Mouse (Mus musculus): Measurements from ENCODE around the gene Ntsr1. TPM values are rescaled to one million over a fixed set of nuclear protein-coding genes. Genes with fewer than 3 reads are reported as not detected.
A peak's percentile ranks its signal among the peaks of the same experiment; 100 is the strongest.

The Ntsr1 gene
- total RNA-seq, 2 experiments from 2014 or later: 0.14 TPM

DNA sequence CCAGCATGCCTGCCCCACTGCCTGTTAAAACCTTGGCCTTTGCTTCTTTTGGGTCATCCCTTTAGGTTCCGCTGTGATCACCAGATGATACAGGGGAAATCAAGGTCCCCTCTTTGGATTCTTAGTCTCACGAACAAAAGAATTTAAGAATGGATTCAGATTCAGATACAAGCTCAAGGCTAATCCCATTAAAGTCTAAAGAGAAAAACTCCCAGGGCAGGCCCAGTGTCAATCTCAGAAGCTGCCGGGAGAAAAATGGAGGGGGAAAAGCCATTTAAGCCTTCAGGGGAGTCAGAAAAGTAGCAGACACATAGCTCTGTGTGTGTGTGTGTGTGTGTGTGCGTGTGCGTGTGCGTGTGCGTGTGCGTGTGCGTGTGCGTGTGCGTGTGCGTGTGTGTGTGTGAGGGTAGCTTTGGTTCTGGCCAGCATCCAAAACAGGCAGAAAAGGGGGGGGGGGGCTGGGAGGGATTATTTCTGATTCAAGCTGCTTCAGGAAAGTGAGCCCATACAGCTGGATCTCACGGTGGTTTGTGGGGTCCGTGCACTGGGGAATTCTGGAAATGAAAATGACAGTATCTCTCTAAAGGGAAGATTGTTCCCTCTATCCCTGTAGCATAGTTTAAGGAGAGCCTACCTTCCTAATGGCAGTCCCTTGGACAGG is 8.8 kb downstream of the Ntsr1 start:
- DNase-seq: no peak

- DNase-seq: no peak
Measured at GRCm38 (mm10) chr2:180510867-180511266, 11.1 kb downstream of the Ntsr1 start.

- no peak for DNase-seq
Measured at GRCm38 (mm10) chr2:180511875-180512661, 12.3 kb downstream of the Ntsr1 start.

- DNase-seq: no peak
Measured at GRCm38 (mm10) chr2:180513019-180513418, 13.2 kb downstream of the Ntsr1 start.

- DNase-seq: no peak
Measured at GRCm38 (mm10) chr2:180513835-180514234, 14.1 kb downstream of the Ntsr1 start.

- no peak for DNase-seq
Measured at GRCm38 (mm10) chr2:180521437-180522221, 21.9 kb downstream of the Ntsr1 start.

DNA sequence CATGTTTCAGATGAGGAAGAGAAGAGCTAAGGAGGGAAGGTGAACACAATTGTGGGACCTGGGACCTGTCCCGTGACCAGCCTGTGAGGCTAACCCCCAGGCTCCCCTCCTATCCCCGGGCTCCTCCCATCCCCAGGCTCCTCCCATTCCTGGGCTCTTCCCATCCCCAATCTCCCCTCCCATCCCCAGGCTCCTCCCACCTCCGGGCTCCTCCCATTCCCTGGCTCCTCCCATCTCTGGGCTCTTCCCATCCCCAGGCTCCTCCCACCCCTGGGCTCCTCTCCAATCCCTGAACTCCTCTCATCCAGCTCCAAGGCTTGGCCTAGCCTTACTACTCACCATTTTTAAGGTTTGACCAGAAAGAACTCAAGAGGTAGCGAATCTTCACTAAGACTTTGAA is 23.0 kb downstream of the Ntsr1 start:
- no peak for DNase-seq

GRCm38 (mm10) chr2:180527447-180527846 is 27.7 kb downstream of the Ntsr1 start:
- no peak for DNase-seq

DNA sequence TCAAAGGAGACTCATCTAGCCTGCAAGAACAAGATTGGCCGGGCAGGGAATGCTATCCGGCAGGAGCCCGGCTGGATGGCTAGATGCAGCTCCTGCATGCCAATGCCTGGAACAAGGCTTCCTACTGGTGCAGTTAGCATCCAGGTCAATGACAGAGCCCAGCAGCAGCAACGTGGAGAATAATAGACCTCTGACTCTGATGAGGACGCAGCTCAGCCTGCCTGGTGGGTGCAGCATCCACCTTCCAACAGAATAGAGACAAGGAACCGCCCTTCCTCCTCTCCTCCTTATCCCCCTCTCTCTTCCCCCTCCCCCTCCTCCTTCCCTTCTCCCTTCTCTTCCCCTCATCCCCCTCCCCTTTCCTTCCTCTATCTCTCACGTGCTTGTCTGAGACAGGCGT is 28.1 kb downstream of the Ntsr1 start:
- DNase-seq: no peak

DNA sequence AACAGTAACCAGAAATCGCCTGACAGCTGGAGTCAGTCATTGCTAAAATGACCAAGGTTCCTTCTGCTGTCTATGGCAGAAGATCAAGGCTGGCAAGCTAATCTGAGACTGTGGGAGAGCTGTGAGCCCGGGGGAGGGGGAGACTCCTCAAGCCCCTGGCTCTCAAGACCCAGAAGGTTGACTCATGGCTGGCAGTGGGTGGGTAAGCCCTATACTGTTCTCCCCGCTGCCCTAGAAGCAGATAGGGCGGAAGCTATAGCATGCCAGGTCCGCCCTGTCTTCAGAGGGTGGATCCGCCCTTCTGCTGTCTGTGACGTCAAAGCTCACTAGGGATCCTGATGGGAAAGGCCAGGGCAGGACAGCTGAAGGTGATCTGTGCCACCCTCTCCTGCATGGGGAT is 30.4 kb downstream of the Ntsr1 start:
- no peak for DNase-seq

DNA sequence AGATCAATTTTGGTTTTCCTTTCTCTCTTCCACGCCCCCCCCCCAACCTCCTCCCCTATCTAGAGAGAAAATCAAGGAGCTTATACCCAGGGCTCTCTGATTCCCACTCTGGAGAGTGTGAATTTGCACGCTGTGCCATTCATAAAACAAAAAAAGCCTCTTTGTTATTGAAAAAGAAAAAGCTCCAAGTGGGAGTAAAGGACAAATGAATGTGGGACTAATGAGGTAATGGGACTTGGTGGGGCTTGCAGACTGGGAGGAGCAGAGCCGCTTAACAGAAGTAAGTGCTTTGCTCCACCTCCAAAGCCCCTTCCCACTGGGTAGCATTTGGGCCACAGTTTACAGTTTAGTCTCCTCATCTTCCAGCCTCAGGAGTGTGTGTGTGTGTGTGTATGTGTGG is 30.8 kb downstream of the Ntsr1 start:
- no peak for DNase-seq

GRCm38 (mm10) chr2:180531671-180532385 is 32.1 kb downstream of the Ntsr1 start:
- no peak for DNase-seq

DNA sequence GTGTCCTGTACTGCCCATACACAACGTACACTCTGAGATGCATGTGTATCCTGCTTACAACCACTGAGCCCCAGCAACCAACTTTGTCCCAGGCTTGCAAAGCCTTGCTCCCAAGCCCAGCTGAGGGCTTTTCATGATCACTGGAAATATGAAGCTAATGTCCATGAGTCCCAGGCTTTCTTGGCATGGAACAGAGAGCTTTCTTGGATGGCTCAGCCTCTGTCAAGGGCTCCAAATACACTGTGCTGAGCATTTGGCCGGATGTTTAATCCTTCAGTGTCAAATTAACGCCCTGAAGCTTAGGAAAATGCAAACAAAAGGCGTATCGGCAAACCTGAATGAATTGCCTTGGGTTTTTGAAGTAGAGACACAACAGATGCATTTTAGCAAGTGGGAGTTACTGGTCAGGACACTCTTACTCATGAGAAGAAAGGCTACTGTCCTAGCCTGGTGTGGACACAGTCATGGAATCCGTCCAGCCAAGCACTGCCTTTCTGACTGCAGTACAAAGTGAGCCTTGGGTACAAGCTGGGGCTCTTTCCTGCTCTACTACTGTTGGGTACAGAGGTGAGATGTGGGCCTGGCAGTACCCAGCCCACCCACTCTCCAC is 32.7 kb downstream of the Ntsr1 start:
- DNase-seq: peak; percentile 34

- DNase-seq: no peak
Measured at GRCm38 (mm10) chr2:180533237-180533636, 33.5 kb downstream of the Ntsr1 start.

DNA sequence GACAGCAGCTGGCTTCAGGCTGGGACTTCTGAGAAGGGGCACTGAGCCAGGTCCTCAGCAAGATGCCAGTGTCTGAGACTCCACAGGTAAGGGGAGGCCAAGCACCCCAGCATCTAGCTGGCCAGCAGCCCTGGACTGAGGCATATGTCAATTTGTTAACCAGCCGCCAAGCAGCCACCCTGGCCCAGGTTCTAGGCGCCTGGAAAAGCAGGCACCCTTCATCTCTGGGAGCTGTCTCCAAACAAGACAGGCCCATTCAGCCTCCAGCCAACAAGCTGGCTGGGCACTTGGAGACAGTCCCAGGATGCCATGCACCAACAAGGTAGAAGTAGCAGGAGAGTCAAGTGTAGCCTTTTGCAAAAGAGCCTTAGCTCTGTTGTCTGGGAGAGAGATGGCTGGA is 43.9 kb downstream of the Ntsr1 start:
- DNase-seq: no peak

DNA sequence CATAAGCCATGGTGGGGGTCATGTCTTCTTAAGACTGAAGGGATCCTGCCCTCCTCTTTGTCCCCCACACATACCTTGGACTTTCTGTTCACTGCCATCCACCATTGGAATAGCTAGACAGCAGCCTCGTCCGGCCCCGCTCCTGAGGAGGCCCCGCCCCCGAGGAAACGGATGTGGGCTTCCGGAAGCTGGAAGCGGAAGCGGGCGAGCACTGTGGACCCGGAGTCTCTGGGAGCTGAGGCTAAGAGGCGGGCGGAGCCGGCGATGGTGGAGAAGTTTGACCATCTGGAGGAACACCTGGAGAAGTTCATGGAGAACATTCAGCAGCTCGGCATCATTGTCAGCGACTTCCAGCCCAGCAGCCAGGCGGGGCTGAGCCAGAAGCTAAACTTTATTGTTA is 45.3 kb downstream of the Ntsr1 start:
- no peak for DNase-seq

DNA sequence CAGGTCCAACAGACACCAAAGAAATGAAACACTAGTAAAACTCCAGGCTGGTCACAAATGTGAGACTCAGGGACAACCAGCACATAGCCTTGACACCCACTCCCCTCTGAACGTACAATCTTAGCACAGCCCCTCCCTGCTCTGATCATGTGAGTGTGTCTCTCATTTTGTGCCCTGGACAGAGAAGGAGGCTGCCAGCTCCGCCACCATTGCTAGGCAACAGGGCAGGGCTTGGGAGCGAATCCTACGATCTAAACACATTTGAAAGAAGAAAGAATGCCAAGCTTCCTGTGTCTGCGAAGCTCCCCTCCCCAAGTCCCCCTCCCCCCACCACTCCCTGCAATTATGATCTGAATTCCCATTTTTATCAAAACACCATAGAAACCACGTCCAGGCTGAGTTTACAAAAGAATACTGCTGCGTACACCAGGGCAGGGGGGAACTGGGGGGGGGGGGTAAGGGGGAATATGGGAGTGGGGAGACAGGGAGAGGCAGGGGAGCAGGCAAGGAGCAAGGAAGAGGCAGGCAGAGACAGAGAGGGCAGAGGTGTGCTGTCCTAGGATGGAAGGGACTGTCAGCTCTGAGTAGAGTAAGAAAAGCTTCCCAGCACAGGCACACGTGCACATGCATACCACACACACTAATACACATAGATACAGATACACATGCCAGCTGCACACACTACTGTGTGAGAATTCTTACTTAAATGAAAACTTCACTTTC is 47.8 kb downstream of the Ntsr1 start:
- no peak for DNase-seq

DNA sequence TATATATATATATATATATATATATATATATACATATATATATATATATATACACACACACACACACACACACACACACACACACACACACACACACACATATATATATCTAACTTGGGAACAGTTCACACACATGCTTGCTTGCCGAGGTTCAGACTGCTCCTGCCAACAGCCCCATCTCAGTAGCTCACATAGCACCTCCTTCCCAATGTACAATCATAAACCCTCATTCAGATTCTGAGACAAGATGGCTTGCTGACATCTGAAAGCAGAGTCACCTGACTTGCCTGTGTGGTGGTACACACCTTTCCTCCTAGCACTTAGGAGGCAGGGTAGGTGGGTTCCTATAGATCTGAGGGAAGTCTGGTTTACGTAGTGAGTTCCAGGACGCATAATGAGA is 52.6 kb downstream of the Ntsr1 start:
- DNase-seq: no peak

DNA sequence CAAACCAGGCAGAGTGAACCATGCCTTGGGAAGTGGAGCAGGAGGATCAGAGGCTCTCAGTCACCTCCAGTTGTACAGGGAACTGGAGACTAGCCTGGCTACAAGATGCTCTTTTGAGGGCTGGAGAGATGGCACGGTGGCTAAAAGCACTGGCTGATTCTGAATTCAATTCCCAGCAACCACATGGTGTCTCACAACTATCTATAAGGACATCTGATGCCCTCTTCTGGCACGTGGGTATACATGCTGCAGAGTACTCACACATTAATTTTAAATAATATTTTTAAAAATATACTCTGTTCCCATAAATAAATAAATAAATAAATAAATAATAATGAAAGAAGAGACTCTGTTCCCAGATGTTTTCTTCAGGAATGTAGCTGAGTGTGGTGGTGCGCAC is 55.4 kb downstream of the Ntsr1 start:
- no peak for DNase-seq

- DNase-seq: no peak
Measured at GRCm38 (mm10) chr2:180556470-180556869, 56.7 kb downstream of the Ntsr1 start.

GRCm38 (mm10) chr2:180560245-180560644 is 60.5 kb downstream of the Ntsr1 start:
- no peak for DNase-seq

All from gastrocnemius, postnatal 10 days (tissue).